Mouse (Mus musculus): ENCODE data around the gene Cx3cr1.

DNA sequence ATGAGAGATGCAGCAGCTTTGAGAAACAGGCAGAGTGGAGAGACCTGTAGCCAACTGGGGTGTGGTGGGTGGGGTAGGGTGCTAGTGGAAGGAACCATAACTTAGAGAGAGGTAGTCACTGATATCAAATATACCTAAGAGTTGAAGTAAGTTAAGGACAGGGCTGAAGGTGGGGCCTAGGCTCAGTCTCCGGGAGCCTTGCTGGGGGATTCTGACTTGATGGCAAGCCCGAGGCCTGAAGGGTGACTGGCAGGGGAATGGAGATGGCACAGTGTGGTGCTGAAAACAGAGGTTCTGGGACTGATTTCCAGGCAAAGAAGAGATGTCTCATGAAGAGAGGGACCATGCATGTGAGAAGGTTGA, 45.1 kb upstream of the Cx3cr1 start:
- no peak for TF ChIP-seq CTCF (IDR thresholded peaks at IDR 0.05)
- no peak for TF ChIP-seq EP300 (IDR thresholded peaks at IDR 0.05)

All from lung, postnatal 0 days (tissue).